Mouse (Mus musculus): ENCODE results near the gene Mamdc4. TPM values are rescaled to one million over a fixed set of nuclear protein-coding genes. Genes with fewer than 3 reads are reported as not detected.

Gene Mamdc4
- total and polyA plus RNA-seq, 3 experiments: 17.6 to 21.6 TPM; not detected in 1

- peaks cover 6 to 12% of the 10 kb centered on the region in 2 experiments for H3K36me3 ChIP-seq (ENCODE audit: control insufficient read depth in 1 of 2, insufficient read depth in 2 of 2, low read length in 2 of 2)
- peak within 1 kb of the TSS; percentile 52 for H3K27ac ChIP-seq (ENCODE audit: control insufficient read depth, low read depth, low read length)
- H3K4me3 ChIP-seq (ENCODE audit: control insufficient read depth in 1 of 2, insufficient read depth in 1 of 2, low read depth in 2 of 2, low read length in 2 of 2): peak within 1 kb of the TSS; percentile 86 to 88
- DNase-seq (ENCODE audit: low read depth, low spot score): peak; percentile 92
- H3K9me3 ChIP-seq (replicated peaks; ENCODE audit: insufficient read depth, low read length): no peaks in the 10 kb centered on the region
- H3K4me1 ChIP-seq (ENCODE audit: control insufficient read depth in 1 of 2, insufficient read depth in 2 of 2, low read length in 2 of 2): peaks cover 8 to 10% of the 10 kb centered on the region in 2 experiments
- no peaks in the 10 kb centered on the region for H3K27me3 ChIP-seq (ENCODE audit: control insufficient read depth in 1 of 2, insufficient read depth in 2 of 2, low read length in 2 of 2)
- peak within 1 kb of the TSS; percentile 89 for H3K9ac ChIP-seq (ENCODE audit: control insufficient read depth, low read depth, low read length, poor library complexity, severe bottlenecking)
- H3K79me2 ChIP-seq (ENCODE audit: control insufficient read depth, insufficient read depth, low read length, poor library complexity): peaks cover 20% of the 10 kb centered on the region
- peak; percentile 79 for TF ChIP-seq HCFC1 (IDR thresholded peaks at IDR 0.05; ENCODE audit: low read depth, low read length)
- 0 out of 2 replicates have a peak, but pooled peaks have one; percentile 28 for TF ChIP-seq USF1 (IDR thresholded peaks at IDR 0.05; ENCODE audit: low read depth, low read length)
- no peak for TF ChIP-seq MEF2A (IDR thresholded peaks at IDR 0.05; ENCODE audit: extremely low read depth, insufficient replicate concordance, low read depth, low read length, poor library complexity, severe bottlenecking)
- TF ChIP-seq MYC (IDR thresholded peaks at IDR 0.05; ENCODE audit: low read depth, low read length): peak; percentile 59; the same call in 1 of the 2 replicates
- TF ChIP-seq CTCF (IDR thresholded peaks at IDR 0.05 in 2 of 3, conservative IDR thresholded peaks at IDR 0.05 in 1 of 3; ENCODE audit: control insufficient read depth in 1 of 3, insufficient read depth in 1 of 3, low read depth in 2 of 3, low read length in 3 of 3, poor library complexity in 1 of 3, severe bottlenecking in 1 of 3): 0 out of 6 replicates have a peak, but pooled peaks of 1 of the 3 experiments have one; percentile 0
- TF ChIP-seq RCOR1 (IDR thresholded peaks at IDR 0.05; ENCODE audit: low read depth, low read length): no peak
- 0 out of 2 replicates have a peak, but pooled peaks have one; percentile 49 for TF ChIP-seq NRF1 (IDR thresholded peaks at IDR 0.05; ENCODE audit: insufficient read depth, low read depth, low read length, poor library complexity, severe bottlenecking)
- TF ChIP-seq ELF1 (IDR thresholded peaks at IDR 0.05; ENCODE audit: low read depth, low read length): peak; percentile 51; the same call in 1 of the 2 replicates
- TF ChIP-seq ZC3H11A (IDR thresholded peaks at IDR 0.05; ENCODE audit: low read depth, low read length): no peak
- TF ChIP-seq UBTF (IDR thresholded peaks at IDR 0.05; ENCODE audit: borderline replicate concordance, insufficient read depth, low read depth, low read length): 0 out of 2 replicates have a peak, but pooled peaks have one; percentile 35
- peak; percentile 50; the same call in 1 of the 2 replicates for TF ChIP-seq ZNF384 (IDR thresholded peaks at IDR 0.05; ENCODE audit: low read depth, low read length)
- no peak for TF ChIP-seq SMC3 (IDR thresholded peaks at IDR 0.05; ENCODE audit: low read depth, low read length)
- no peak for TF ChIP-seq POLR2AphosphoS5 (IDR thresholded peaks at IDR 0.05; ENCODE audit: borderline replicate concordance, low read depth, low read length)
- no peak for TF ChIP-seq MYB (IDR thresholded peaks at IDR 0.05; ENCODE audit: low read depth, low read length)
- TF ChIP-seq MXI1 (IDR thresholded peaks at IDR 0.05; ENCODE audit: low read depth, low read length): peak; percentile 92
- peak; percentile 67 for TF ChIP-seq MAZ (IDR thresholded peaks at IDR 0.05; ENCODE audit: low read depth, low read length)
- TF ChIP-seq GABPA (IDR thresholded peaks at IDR 0.05; ENCODE audit: low read depth, low read length): no peak
- TF ChIP-seq JUND (IDR thresholded peaks at IDR 0.05; ENCODE audit: low read depth, low read length): no peak
- no peak for TF ChIP-seq TAL1 (IDR thresholded peaks at IDR 0.05; ENCODE audit: low read length)
- TF ChIP-seq MAFK (IDR thresholded peaks at IDR 0.05; ENCODE audit: borderline replicate concordance, low read depth, low read length): no peak
- TF ChIP-seq BHLHE40 (IDR thresholded peaks at IDR 0.05; ENCODE audit: borderline replicate concordance, low read depth, low read length): no peak
- no peak for TF ChIP-seq EP300 (IDR thresholded peaks at IDR 0.05; ENCODE audit: low read depth in 1 of 2, low read length in 2 of 2)
- TF ChIP-seq CHD1 (IDR thresholded peaks at IDR 0.05; ENCODE audit: low read depth, low read length): 0 out of 2 replicates have a peak, but pooled peaks have one; percentile 55
- peak; percentile 77 for TF ChIP-seq MAX (IDR thresholded peaks at IDR 0.05; ENCODE audit: low read length)
- peak; percentile 89 for TF ChIP-seq POLR2AphosphoS2 (IDR thresholded peaks at IDR 0.05; ENCODE audit: low read length)
- TF ChIP-seq SIN3A (IDR thresholded peaks at IDR 0.05; ENCODE audit: low read length): peak; percentile 90
- peak; percentile 53; the same call in 1 of the 2 replicates for TF ChIP-seq TBP (IDR thresholded peaks at IDR 0.05; ENCODE audit: low read depth, low read length)
- peak; percentile 74 for TF ChIP-seq ZMIZ1 (IDR thresholded peaks at IDR 0.05; ENCODE audit: low read depth, low read length)
- peak; percentile 97 for TF ChIP-seq POLR2A (IDR thresholded peaks at IDR 0.05; ENCODE audit: control insufficient read depth in 1 of 2, insufficient read depth in 1 of 2, low read depth in 1 of 2, low read length in 2 of 2, poor library complexity in 1 of 2)
- TF ChIP-seq USF2 (IDR thresholded peaks at IDR 0.05; ENCODE audit: borderline replicate concordance in 1 of 2, insufficient read depth in 1 of 2, low read depth in 1 of 2, low read length in 2 of 2): no peak
- TF ChIP-seq ZKSCAN1 (IDR thresholded peaks at IDR 0.05; ENCODE audit: low read depth, low read length): no peak
- no peak for TF ChIP-seq RAD21 (IDR thresholded peaks at IDR 0.05; ENCODE audit: low read depth, low read length)
- TF ChIP-seq NELFE (IDR thresholded peaks at IDR 0.05; ENCODE audit: low read depth, low read length): peak; percentile 94
- TF ChIP-seq GATA1 (IDR thresholded peaks at IDR 0.05; ENCODE audit: low read depth, low read length): no peak
- TF ChIP-seq CHD2 (IDR thresholded peaks at IDR 0.05; ENCODE audit: low read length): no peak
Observed at GRCm38 (mm10) chr2:25557221-25557963, 17.3 kb downstream of the Mamdc4 start, which contains the start of gene Edf1. Gene Edf1, plus strand, starts transcription at chr2:25557847.
